Mouse (Mus musculus) ES-E14 (cell line): ENCODE measurements at regions not wholly inside any gene's neighbourhood (a gene's known extent, or its start where the extent isn't known, plus 50 kb on each side); places are given as distances from the start of the nearest gene placed in this dataset.
A peak's percentile ranks its signal among the peaks of the same experiment; 100 is the strongest.

Experiments used
- HCFC1 ChIP-seq: IDR thresholded peaks from 2 replicates; pipeline ENCODE4 v1.6.1; 2012; ENCODE audit warnings: low read length, inconsistent platforms, borderline replicate concordance; ENCODE audit not compliant: insufficient read depth
- MAFK ChIP-seq: IDR thresholded peaks from 2 replicates; pipeline ENCODE4 v1.6.1; 2014; ENCODE audit warnings: mild to moderate bottlenecking, low read depth, low read length, inconsistent platforms; ENCODE audit not compliant: insufficient read depth
- ZC3H11A ChIP-seq: IDR thresholded peaks from 2 replicates; pipeline ENCODE4 v1.6.1; 2012; ENCODE audit warnings: low read depth, mild to moderate bottlenecking, inconsistent platforms, low read length, borderline replicate concordance
- ZNF384 ChIP-seq: IDR thresholded peaks from 2 replicates; pipeline ENCODE4 v1.6.1; 2012; ENCODE audit warnings: low read depth, low read length, inconsistent platforms

GRCm38 (mm10) chr13:99609151-99610146, 93.1 kb upstream of the Map1b start:
- TF ChIP-seq ZC3H11A: no peak
- no peak for TF ChIP-seq ZNF384
- no peak for TF ChIP-seq HCFC1
- TF ChIP-seq MAFK: peak; percentile 33; the same call in 1 of the 2 replicates
